Mouse (Mus musculus): ENCODE results near the gene Pole. TPM values are rescaled to one million over a fixed set of nuclear protein-coding genes. Genes with fewer than 3 reads are reported as not detected.

The Pole gene
- total and polyA plus RNA-seq, 3 experiments: 46.0 to 60.2 (median 55.0) TPM

DNA sequence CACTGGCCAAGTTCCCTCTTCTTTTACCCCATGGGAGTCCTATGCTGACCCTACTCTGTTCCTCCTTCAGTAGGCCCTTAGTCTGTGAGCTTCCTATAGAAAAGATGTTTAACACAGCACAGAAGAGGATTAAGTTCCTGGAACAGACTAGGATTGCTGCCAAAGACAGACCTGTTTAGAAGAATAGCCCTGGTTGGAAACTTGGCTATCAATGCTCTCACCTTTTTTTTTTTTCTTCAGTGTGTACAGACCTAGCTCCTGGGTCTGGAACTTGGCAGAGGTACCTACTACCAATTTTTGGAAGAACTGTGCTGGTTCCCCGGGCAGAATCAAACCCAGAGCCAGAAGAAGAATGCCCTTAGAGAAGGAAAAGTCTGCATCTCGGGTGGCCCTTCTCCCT is 9.7 kb upstream of the Pole start:
- H3K4me1 ChIP-seq (ENCODE audit: control insufficient read depth in 1 of 2, insufficient read depth in 2 of 2): no peaks in the 10 kb centered on the region; a peak in 1 of 4 replicates
- no peaks in the 10 kb centered on the region for H3K9me3 ChIP-seq (replicated peaks; ENCODE audit: low read length)
- no peak for DNase-seq (ENCODE audit: extremely low read depth)
- TF ChIP-seq SIN3A (IDR thresholded peaks at IDR 0.05; ENCODE audit: low read length) (no peak), USF2 (conservative IDR thresholded peaks at IDR 0.05; ENCODE audit: low read depth, low read length) (no peak), PAX5 (IDR thresholded peaks at IDR 0.05; ENCODE audit: low read length) (no peak), UBTF (IDR thresholded peaks at IDR 0.05; ENCODE audit: low read depth, low read length) (no peak), RCOR1 (conservative IDR thresholded peaks at IDR 0.05; ENCODE audit: low read depth, low read length) (no peak), NELFE (IDR thresholded peaks at IDR 0.05; ENCODE audit: low read depth, low read length) (no peak), MAFK (IDR thresholded peaks at IDR 0.05; ENCODE audit: insufficient replicate concordance, low read length) (no peak), KAT2A (IDR thresholded peaks at IDR 0.05; ENCODE audit: insufficient replicate concordance, low read length) (no peak), CHD2 (IDR thresholded peaks at IDR 0.05; ENCODE audit: low read length) (no peak), ZNF384 (IDR thresholded peaks at IDR 0.05; ENCODE audit: low read depth, low read length) (no peak), BHLHE40 (IDR thresholded peaks at IDR 0.05; ENCODE audit: low read depth, low read length) (no peak), CTCF (conservative IDR thresholded peaks at IDR 0.05 in 1 of 2, IDR thresholded peaks at IDR 0.05 in 1 of 2; ENCODE audit: low read depth in 2 of 2, low read length in 2 of 2) (no peak), JUND (conservative IDR thresholded peaks at IDR 0.05; ENCODE audit: low read depth, low read length) (no peak), MYC (IDR thresholded peaks at IDR 0.05; ENCODE audit: low read depth, low read length) (no peak), IRF4 (IDR thresholded peaks at IDR 0.05; ENCODE audit: low read depth, low read length) (no peak), ETS1 (conservative IDR thresholded peaks at IDR 0.05; ENCODE audit: low read depth, low read length) (no peak), NRF1 (IDR thresholded peaks at IDR 0.05; ENCODE audit: low read depth, low read length) (no peak), ZMIZ1 (IDR thresholded peaks at IDR 0.05; ENCODE audit: low read depth, low read length) (no peak), HCFC1 (IDR thresholded peaks at IDR 0.05; ENCODE audit: low read depth, low read length) (no peak)
- no peak overlapping the region for H3K9ac ChIP-seq (ENCODE audit: insufficient read depth, low read depth)
- dilution Hi-C loops (cut with MboI; ENCODE audit: extremely low pct_ligation_motif_present, extremely low pct_unique_long_range_greater_than_20kb, low sequenced_read_pairs): no loop called here
- in situ Hi-C loops (cut with MboI; ENCODE audit: low pct_ligation_motif_present, low pct_unique_long_range_greater_than_20kb, low sequenced_read_pairs): no loop called here
- H3K27me3 ChIP-seq (replicated peaks): no peaks in the 10 kb centered on the region
- H3K36me3 ChIP-seq (replicated peaks in 1 of 2; ENCODE audit: control insufficient read depth in 1 of 2, insufficient read depth in 1 of 2, low read length in 1 of 2): peaks cover 0 to 2% of the 10 kb centered on the region in 2 experiments
- no peak overlapping the region for H3K27ac ChIP-seq (ENCODE audit: insufficient read depth, low read depth)
- H3K4me2 ChIP-seq (ENCODE audit: insufficient read depth, low read depth, poor library complexity, severe bottlenecking): no peak overlapping the region
- H3K79me2 ChIP-seq (replicated peaks; ENCODE audit: control insufficient read depth, extremely low read depth, insufficient read depth, poor library complexity, severe bottlenecking): no peaks in the 10 kb centered on the region
- no peak overlapping the region for H3K4me3 ChIP-seq (replicated peaks in 1 of 3; ENCODE audit: low read depth in 2 of 3, low read length in 2 of 3, poor library complexity in 1 of 3)

DNA sequence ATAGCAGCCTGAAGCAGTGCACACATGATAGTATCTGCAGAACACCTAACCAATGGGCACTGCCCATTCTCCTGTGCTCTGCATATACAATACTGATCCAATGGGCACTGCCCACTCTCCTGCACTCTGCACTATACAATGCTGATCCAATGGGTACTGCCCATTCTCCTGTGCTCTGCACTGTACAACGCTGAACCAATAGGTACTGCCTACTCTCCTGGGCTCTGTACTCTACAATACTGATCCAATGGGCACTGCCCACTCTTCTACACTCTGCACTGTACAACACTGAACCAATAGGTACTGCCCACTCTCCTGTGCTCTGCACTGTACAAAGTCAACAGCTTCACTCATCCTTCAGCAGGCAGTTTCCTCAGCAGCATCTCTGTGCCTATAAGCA is 9.2 kb upstream of the Pole start:
- Histone ChIP-seq H3K4me1 (ENCODE audit: control insufficient read depth in 1 of 2, insufficient read depth in 2 of 2) (no peaks in the 10 kb centered on the region), H3K36me3 (replicated peaks in 1 of 2; ENCODE audit: control insufficient read depth in 1 of 2, insufficient read depth in 1 of 2, low read length in 1 of 2) (peaks cover 0 to 2% of the 10 kb centered on the region in 2 experiments), H3K27ac (ENCODE audit: insufficient read depth, low read depth) (no peak overlapping the region), H3K9me3 (replicated peaks; ENCODE audit: low read length) (no peaks in the 10 kb centered on the region), H3K27me3 (replicated peaks) (no peaks in the 10 kb centered on the region), H3K9ac (ENCODE audit: insufficient read depth, low read depth) (no peak overlapping the region), H3K79me2 (replicated peaks; ENCODE audit: control insufficient read depth, extremely low read depth, insufficient read depth, poor library complexity, severe bottlenecking) (no peaks in the 10 kb centered on the region), H3K4me2 (ENCODE audit: insufficient read depth, low read depth, poor library complexity, severe bottlenecking) (no peak overlapping the region), H3K4me3 (replicated peaks in 1 of 3; ENCODE audit: low read depth in 2 of 3, low read length in 2 of 3, poor library complexity in 1 of 3) (no peak overlapping the region)
- TF ChIP-seq ZKSCAN1 (IDR thresholded peaks at IDR 0.05; ENCODE audit: borderline replicate concordance, low read depth, low read length): no peak
- TF ChIP-seq TCF12 (IDR thresholded peaks at IDR 0.05; ENCODE audit: low read depth, low read length): no peak
- no peak for TF ChIP-seq POLR2A (IDR thresholded peaks at IDR 0.05; ENCODE audit: low read depth, low read length)
- no peak for TF ChIP-seq GABPA (IDR thresholded peaks at IDR 0.05; ENCODE audit: insufficient replicate concordance, low read depth, low read length)
- no peak for TF ChIP-seq SIN3A (IDR thresholded peaks at IDR 0.05; ENCODE audit: low read length)
- no peak for TF ChIP-seq NELFE (IDR thresholded peaks at IDR 0.05; ENCODE audit: low read depth, low read length)
- TF ChIP-seq MYC (IDR thresholded peaks at IDR 0.05; ENCODE audit: low read depth, low read length): no peak
- TF ChIP-seq SMC3 (IDR thresholded peaks at IDR 0.05; ENCODE audit: low read depth, low read length): no peak
- TF ChIP-seq IRF4 (IDR thresholded peaks at IDR 0.05; ENCODE audit: low read depth, low read length): no peak
- TF ChIP-seq RAD21 (IDR thresholded peaks at IDR 0.05; ENCODE audit: low read depth, low read length): no peak
- TF ChIP-seq POLR2AphosphoS2 (IDR thresholded peaks at IDR 0.05; ENCODE audit: low read depth, low read length): no peak
- TF ChIP-seq EP300 (IDR thresholded peaks at IDR 0.05; ENCODE audit: low read length): no peak
- no peak for TF ChIP-seq ETS1 (conservative IDR thresholded peaks at IDR 0.05; ENCODE audit: low read depth, low read length)
- no peak for TF ChIP-seq NRF1 (IDR thresholded peaks at IDR 0.05; ENCODE audit: low read depth, low read length)
- TF ChIP-seq UBTF (IDR thresholded peaks at IDR 0.05; ENCODE audit: low read depth, low read length): no peak
- TF ChIP-seq USF1 (IDR thresholded peaks at IDR 0.05; ENCODE audit: low read depth, low read length): no peak
- TF ChIP-seq TBP (conservative IDR thresholded peaks at IDR 0.05; ENCODE audit: low read depth, low read length): no peak
- DNase-seq (ENCODE audit: extremely low read depth): no peak
- in situ Hi-C loops (cut with MboI; ENCODE audit: low pct_ligation_motif_present, low pct_unique_long_range_greater_than_20kb, low sequenced_read_pairs) (no loop called here), dilution Hi-C loops (cut with MboI; ENCODE audit: extremely low pct_ligation_motif_present, extremely low pct_unique_long_range_greater_than_20kb, low sequenced_read_pairs) (no loop called here)

Measured in CH12.LX (cell line).